Mouse (Mus musculus) heart, adult 11 months (tissue): ENCODE results near the gene Disc1.

Source experiments
- DNase-seq: peaks from one replicate; pipeline ENCODE4 v3.0.0; 2022

The Disc1 gene

DNA sequence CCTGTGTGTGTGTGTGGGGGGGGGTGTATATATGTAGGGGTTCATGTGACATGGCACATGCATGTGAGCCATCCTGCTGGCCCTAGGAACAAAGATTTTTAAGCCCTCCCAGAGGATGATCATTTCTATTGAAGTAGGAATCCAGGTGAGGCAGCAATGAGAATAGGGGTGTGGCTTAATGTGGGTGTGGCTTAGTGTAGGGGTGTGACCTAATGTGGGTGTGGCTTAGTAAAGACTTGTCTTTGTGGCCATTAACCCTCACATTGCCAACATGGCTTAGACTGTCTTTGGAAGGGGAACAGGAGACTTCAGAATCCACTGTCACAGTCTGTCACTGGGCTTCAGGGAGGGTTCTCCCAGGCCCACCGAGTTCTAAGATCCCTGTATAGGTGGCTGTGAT lies 130.9 kb downstream of the Disc1 start:
- DNase-seq, result no peak

GRCm38 (mm10) chr8:125187044-125187443 lies 133.0 kb downstream of the Disc1 start:
- DNase-seq, result no peak

DNA sequence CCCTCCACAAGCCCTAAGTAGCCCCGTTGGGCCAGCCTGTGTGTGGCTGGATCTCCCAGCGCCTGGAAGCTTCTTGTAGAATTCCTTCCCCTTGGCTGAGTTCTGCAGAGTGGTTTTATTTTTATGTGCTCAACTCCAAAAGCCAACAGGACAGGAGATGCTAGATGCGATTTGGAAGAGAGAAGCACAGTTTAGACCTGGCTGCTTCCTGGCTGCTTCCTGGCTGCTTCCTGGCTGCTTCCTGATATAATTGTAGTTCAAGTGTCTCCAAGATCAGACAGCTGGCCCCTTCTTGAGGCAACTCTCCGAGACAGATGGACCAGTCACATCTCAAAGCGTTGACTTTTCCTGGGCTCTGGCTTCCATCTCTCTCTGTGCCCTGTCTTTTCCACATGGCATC lies 139.7 kb downstream of the Disc1 start:
- no peak for DNase-seq

DNA sequence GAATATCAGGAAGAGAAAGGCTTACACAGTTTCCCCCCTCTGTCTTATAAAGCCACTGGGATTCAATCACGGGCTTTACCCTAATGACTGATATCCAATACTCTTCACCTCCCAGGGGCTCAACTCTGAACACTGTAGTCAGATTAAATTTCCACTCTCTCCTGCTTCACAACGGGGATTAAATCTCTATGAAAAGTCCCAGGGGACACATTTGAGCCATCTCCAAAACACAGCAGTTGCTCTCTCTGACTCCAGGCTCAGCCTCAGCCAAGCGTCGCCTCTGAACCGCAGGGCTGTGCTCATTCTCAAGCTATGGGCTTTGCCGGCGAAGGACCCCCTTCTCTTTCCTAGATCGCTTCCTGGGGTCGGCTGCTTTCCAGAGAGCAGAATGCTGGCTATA lies 141.1 kb downstream of the Disc1 start:
- no peak for DNase-seq

- DNase-seq, result no peak
Measured at GRCm38 (mm10) chr8:125196573-125197094, 142.6 kb downstream of the Disc1 start.

DNA sequence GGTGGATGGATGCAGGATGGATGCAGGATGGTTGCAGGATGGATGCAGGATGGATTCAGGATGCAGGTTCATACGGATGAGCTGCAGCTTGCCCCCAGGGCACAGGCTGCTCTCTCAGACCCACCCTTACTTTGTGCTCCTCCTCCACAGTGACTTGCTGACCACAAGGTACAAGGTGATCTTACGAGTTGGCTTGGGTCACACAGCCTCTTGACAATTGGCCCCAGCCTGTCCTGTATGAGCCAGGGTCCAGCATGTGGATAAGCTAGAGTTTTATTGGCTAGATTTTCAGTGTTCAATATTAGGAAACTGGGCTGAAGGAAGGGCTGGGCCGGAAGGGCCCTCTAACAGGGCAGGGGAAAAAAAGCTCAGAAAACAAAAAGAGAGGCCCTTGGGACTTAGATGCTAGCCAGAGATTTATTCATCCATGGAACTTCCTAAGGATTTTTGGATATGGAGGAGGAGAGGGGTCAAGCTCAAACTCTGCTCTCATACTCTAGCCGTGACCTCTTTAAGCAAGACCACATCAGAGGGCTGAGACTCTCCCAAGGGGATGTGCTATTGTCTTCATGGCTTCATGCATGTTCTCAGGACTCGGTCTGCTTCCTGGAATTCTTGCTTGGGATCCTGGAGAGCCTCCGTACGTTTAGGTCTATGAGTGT lies 143.5 kb downstream of the Disc1 start:
- DNase-seq, result peak; percentile 98

GRCm38 (mm10) chr8:125198420-125199196 lies 144.6 kb downstream of the Disc1 start:
- DNase-seq, result peak; percentile 95

DNA sequence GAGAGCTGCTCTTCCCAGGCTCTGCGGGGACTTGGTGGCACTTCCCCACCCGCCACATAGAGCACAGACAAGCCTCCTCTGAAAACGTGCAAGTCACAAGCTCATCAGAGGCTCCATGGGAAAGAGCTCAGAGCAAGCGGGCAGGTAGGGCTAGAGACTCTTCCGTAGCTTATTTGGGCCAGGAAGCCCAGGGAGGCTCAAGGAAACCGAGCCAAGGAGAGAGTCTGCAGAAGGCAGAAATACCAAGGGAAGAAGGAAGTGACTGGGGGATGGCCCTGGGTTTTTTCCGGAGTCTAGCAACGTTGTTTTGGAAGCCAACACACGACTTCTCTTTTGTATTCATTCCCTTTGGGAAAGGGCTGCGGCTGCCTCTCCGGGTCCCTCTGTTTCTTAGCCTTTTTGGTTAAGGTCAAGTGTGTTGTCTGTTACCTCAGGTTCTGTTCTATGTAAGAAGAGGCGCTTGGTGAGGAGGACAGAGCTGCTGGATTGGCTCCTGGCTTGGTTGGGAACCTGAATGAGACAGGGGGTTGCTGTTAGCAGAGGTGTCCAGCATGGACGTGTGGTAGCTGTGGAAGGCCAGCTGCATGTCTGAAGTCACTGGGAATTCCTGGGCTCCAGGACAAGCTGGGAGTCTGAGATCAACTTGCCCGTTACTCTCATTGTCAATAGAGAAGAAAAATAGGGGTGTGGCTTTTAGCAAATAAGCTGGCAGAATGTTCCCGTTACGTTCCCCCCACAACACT lies 145.4 kb downstream of the Disc1 start:
- DNase-seq, result peak; percentile 95

DNA sequence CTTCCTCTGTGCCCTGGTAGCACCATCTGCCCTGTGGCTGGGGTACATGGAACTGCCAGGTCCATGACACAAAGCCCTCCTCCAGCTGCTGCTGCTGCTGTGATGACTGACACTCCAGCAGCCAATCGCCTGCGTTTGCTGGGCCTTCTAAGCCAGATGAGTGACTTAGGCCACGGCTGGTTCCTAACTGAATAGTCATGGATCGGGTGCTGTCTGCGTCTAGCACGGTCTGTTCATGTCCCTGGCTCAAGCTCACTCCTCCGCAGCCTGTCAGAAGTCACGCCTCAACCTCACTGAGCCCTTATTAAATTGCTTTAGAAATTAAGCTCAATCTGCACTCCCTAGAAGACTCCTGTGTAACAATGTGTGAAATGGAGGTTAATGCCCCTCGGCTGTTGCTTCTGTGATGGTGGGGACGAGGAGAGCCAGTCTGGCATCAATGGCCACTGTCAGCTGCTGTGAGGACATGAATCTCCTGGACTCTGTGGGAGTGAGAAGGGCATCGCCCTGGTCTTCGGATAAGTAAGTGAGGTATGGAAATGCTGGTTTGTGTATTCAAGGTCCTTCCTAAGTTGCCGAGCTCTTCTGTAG lies 146.4 kb downstream of the Disc1 start:
- no peak for DNase-seq

DNA sequence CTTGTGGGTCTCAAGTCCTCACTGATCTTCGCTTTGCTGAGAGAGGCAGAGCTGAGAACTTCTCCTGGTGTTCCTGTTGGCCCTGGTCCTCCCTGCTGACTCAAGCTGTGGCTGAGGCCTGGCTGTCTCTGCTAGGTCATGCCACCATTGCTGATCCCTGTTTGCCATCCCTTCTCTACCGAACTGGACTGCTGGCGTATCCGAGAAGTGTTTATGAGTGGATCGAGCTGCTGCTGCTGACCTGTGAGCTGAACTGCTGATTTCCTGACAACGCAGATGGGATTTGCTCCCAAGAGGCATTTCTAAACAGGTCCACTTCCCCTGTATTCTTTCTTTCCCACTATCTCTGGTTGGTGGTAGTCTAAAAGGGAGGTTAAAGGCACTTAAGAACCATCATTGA lies 147.7 kb downstream of the Disc1 start:
- DNase-seq, result no peak

DNA sequence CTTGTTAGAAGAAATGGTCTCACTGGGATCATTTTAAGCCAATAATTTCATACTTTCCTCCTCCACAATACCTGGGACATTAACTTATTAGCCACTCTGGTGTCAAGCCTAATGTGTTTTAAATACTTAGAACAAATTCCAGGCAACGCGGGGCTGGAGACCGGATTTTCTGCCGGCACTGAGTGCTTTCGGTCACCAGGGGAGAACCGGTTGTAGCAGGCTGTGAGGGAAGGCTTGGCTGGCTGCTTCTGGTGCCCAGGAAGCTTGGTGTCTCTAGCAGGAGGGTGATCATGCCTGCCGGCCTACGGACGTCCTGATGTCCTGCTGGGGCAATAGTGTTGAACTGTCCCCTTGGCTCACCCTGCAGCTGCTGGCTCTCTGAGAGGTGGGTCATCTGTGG lies 149.0 kb downstream of the Disc1 start:
- no peak for DNase-seq

- DNase-seq, result no peak
Measured at GRCm38 (mm10) chr8:125205556-125205955, 151.6 kb downstream of the Disc1 start.

DNA sequence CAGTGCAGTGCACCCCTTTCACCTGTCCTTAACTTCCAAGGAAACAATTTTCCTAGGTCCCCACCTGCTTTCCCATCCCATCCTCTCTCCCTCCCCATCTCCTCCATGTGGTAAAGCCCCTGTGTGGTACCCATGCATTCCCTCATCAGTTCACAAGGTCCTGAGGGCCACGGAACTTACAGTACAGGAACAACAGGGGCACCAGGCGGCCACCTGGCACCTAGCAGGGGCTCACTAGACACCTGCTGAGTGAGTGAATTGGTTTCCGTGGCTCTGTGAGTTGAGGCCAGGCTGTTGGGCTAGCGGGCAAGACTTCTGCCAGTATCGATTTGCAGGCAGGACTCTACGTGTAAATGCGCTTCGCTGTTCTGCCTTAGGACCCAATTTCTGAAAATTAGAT lies 152.4 kb downstream of the Disc1 start:
- peak; percentile 81 for DNase-seq

DNA sequence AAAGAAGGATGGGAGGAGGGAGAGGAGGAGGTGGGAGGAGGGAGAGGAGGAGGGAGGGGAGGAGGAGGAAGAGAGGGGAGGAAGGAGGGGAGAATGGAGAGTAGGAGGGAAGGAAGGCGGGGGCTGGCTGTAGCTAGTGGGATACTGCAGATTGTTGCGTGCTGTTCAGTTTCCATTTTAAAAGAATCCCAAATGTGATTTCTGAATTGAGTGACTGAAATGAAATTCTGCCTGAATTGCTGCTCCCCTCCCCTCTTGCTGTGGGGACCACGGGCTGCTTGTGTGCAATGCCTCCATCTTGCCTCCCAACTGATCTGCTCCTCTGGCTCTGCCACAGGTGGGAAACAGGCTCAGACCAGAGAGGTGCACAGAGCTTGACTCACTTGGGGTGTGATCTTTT lies 153.0 kb downstream of the Disc1 start:
- DNase-seq, result no peak

GRCm38 (mm10) chr8:125212619-125213167 lies 158.7 kb downstream of the Disc1 start:
- DNase-seq, result peak; percentile 95

- no peak for DNase-seq
Measured at GRCm38 (mm10) chr8:125217902-125218581, 164.0 kb downstream of the Disc1 start.

DNA sequence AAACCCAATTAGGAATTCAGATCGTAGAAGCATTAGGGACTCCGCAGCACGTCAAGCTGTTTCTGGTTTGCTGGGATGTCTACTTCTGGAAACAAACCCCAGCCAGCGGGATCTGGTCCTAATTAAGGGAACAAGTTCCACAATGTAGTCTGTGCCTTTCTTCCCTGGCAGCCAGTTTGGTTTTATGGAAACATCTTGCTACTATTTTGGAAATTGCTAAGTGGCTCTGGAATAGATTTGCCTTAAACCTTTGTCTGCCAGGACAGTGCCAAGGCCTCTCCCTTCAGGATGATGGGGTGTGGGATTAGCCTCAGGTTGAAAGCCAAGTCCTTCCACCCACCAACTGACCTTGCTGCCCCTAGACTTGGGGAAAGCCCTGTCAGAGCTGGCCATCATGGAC lies 164.7 kb downstream of the Disc1 start:
- no peak for DNase-seq

DNA sequence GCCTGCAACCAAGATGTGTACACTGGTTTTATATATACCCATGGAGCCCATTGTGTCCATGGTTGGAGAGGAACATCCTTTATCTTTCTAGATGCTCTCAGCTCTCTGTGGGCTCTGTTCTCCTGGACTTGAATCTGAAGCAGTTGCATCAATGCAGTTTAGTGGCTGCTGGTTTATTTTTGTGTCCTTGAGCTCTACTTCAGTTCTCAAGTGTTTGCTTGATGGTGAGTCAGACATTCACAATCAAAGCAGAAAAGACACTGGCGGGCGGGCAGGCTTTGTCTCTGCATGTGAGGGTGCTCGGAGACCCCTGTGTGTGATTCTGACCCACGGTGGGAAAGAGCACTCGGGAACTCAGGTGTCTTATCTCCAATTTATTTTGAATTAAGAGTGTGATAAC lies 166.6 kb downstream of the Disc1 start:
- no peak for DNase-seq

- no peak for DNase-seq
Measured at GRCm38 (mm10) chr8:125221062-125221461, 167.1 kb downstream of the Disc1 start.

DNA sequence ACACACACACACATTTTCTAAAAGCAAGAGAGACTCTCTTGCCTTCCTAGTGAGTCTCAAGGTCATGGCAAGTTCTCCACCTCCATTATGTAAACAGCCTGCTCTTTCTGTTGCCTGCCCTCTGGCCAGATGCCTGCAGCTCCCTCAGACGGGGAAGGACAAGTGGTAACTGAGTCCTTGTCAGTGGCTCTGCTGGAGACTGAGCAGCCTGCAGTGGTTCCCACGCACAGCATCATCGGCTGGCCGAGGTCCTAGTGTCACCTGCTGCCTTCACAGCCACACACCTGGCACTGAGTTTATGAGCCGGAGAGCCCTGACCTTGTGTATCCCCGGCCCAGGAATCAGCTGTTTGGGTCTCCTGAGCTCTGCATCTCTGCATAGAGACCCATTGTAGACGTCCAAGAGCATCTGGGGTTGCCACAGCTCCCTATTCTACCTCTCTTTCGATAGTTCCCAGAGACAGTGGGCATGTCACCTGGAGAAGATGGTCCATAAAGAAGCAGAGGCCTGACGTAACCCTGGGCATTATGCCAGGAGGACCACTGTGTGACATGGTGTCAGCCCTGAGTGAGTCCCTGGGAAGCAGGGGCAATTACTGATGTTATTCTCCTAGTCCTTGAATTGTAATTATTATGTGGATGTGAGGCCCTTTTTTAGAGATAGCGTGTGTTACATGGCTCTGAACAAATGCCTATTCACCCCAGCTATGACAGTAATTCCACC lies 169.2 kb downstream of the Disc1 start:
- DNase-seq, result peak; percentile 94

DNA sequence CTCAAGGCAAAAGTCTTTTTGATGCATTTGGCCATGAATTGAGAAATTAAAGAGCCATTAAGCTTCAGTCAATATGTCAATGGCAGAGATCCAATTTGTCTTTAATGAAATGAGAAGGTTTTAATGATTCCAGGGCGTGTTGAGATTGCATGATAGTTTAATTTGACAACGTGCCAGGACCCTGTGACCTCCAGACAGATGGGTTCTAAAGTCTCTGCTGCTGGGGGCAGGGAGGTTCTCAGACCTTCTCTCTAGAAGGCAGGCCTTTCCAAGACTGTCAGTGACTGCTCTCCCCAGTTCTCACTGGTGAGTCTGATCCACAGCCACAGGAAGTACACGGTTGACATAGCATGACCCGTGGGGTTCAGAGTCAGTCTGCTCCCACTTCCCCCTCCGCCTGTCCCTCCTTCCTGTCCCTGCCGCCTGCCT lies 170.3 kb downstream of the Disc1 start:
- peak; percentile 97 for DNase-seq

GRCm38 (mm10) chr8:125225266-125225665 lies 171.3 kb downstream of the Disc1 start:
- no peak for DNase-seq
